Mouse (Mus musculus) E14TG2a.4 (cell line): ENCODE measurements around the gene Mlxip.

Experiments
- H3K27me3 ChIP-seq: 2 replicates; pipeline ENCODE4 v1.6.1; 2014; ENCODE audit warnings: low read length, control low read depth; ENCODE audit not compliant: insufficient read depth
- H3K36me3 ChIP-seq: 2 replicates; pipeline ENCODE4 v1.6.1; 2014; ENCODE audit warnings: low read length, control low read depth; ENCODE audit not compliant: insufficient read depth
- H3K4me1 ChIP-seq: replicated peaks from 2 replicates; pipeline ENCODE4 v1.6.1; 2014; ENCODE audit warnings: low read depth, low read length, control low read depth
- H3K4me3 ChIP-seq: replicated peaks from 2 replicates; pipeline ENCODE4 v1.5.1; 2014; ENCODE audit warnings: mild to moderate bottlenecking, low read length
- H3K9me3 ChIP-seq: 2 replicates; pipeline ENCODE4 v1.6.1; 2014; ENCODE audit warnings: low read length, control low read depth
- CTCF ChIP-seq: conservative IDR thresholded peaks from 2 replicates; pipeline ENCODE4 v1.5.1; 2014; ENCODE audit warnings: low read length
- NANOG ChIP-seq: IDR thresholded peaks from 2 replicates; pipeline ENCODE4 v1.6.1; 2014; ENCODE audit warnings: borderline replicate concordance, low read length, mixed read lengths
- POU5F1 ChIP-seq: IDR thresholded peaks from 2 replicates; pipeline ENCODE4 v1.6.1; 2014; ENCODE audit warnings: low read length, borderline replicate concordance

Gene Mlxip

GRCm38 (mm10) chr5:123412193-123412592 lies 17.6 kb downstream of the Mlxip start:
- peaks cover 26% of the 10 kb centered on the region for H3K4me1 ChIP-seq
- no peaks in the 10 kb centered on the region for H3K27me3 ChIP-seq
- TF ChIP-seq CTCF, result no peak
- no peak for TF ChIP-seq POU5F1
- no peak for TF ChIP-seq NANOG
- no peaks in the 10 kb centered on the region for H3K9me3 ChIP-seq
- H3K4me3 ChIP-seq, result no peak overlapping the region
- no peaks in the 10 kb centered on the region; the same call in 1 of the 2 replicates for H3K36me3 ChIP-seq

- TF ChIP-seq CTCF (no peak), NANOG (no peak), POU5F1 (no peak)
- Histone ChIP-seq H3K36me3 (no peaks in the 10 kb centered on the region; the same call in 1 of the 2 replicates), H3K4me3 (no peak overlapping the region), H3K4me1 (peaks cover 14% of the 10 kb centered on the region), H3K27me3 (no peaks in the 10 kb centered on the region), H3K9me3 (no peaks in the 10 kb centered on the region)
Observed at GRCm38 (mm10) chr5:123413866-123414363, 19.3 kb downstream of the Mlxip start.

- no peaks in the 10 kb centered on the region for H3K36me3 ChIP-seq
- H3K4me1 ChIP-seq, result peaks cover 22% of the 10 kb centered on the region
- no peaks in the 10 kb centered on the region for H3K9me3 ChIP-seq
- H3K4me3 ChIP-seq, result no peak overlapping the region
- TF ChIP-seq NANOG (no peak), CTCF (no peak), POU5F1 (no peak)
- no peaks in the 10 kb centered on the region for H3K27me3 ChIP-seq
Observed at GRCm38 (mm10) chr5:123416149-123416548, 21.6 kb downstream of the Mlxip start.

DNA sequence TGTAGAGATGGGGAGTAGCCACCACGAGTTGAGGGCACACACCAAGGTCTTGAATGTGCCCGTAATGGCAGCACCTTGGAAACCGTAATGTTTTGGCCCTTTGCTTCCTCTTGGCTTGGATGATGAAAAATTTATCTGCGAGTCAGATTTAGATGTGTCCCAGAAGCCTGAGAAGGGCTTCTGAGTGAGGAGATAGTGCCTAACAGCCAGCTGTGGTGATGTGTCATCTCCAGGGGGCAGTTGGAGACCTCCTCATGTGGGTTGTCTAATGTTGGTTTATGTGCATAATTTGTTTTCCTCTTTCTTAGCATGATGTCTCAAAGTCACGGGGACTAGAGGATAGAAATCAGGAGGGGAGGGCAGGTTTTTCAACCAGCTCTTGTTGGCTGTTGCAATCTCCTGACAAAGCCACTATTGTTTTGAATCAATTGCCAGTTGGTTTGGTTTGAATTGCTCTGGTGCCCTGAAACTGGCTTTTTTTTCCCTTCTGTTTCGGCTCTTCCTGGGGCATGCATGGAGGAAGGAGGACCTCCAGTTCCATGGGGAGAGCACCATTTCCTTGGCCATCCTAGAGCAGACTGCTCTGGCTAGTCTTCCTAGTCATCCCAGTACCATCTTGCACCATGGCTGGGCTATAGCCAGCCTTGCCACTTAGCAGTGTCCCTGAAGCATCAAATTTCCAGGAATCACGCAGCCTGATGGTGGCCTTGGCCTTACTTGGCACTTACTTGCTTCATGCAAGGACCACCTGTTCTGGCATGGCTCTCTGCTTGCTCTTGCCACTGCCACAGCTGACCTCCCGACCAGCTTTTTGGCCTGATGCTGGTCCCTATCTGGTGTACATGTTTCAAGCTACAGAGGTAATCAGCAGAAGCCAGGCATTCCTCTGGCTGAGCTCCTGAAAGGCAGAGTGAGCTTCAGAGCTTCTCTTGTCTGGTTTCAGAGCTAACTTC lies 22.2 kb downstream of the Mlxip start:
- no peaks in the 10 kb centered on the region for H3K9me3 ChIP-seq
- no peak overlapping the region for H3K4me3 ChIP-seq
- no peaks in the 10 kb centered on the region for H3K36me3 ChIP-seq
- no peak for TF ChIP-seq NANOG
- no peak for TF ChIP-seq CTCF
- no peak for TF ChIP-seq POU5F1
- H3K4me1 ChIP-seq, result peaks cover 22% of the 10 kb centered on the region
- no peaks in the 10 kb centered on the region for H3K27me3 ChIP-seq

- peaks cover 8% of the 10 kb centered on the region for H3K4me1 ChIP-seq
- H3K27me3 ChIP-seq, result no peaks in the 10 kb centered on the region
- H3K4me3 ChIP-seq, result no peak overlapping the region
- peaks cover 7% of the 10 kb centered on the region; the same call in 1 of the 2 replicates for H3K36me3 ChIP-seq
- TF ChIP-seq CTCF (no peak), POU5F1 (no peak), NANOG (no peak)
- no peaks in the 10 kb centered on the region for H3K9me3 ChIP-seq
Observed at GRCm38 (mm10) chr5:123423885-123424284, 29.3 kb downstream of the Mlxip start.

GRCm38 (mm10) chr5:123427556-123427955 lies 33.0 kb downstream of the Mlxip start:
- H3K27me3 ChIP-seq, result no peaks in the 10 kb centered on the region
- H3K4me3 ChIP-seq, result no peak overlapping the region

DNA sequence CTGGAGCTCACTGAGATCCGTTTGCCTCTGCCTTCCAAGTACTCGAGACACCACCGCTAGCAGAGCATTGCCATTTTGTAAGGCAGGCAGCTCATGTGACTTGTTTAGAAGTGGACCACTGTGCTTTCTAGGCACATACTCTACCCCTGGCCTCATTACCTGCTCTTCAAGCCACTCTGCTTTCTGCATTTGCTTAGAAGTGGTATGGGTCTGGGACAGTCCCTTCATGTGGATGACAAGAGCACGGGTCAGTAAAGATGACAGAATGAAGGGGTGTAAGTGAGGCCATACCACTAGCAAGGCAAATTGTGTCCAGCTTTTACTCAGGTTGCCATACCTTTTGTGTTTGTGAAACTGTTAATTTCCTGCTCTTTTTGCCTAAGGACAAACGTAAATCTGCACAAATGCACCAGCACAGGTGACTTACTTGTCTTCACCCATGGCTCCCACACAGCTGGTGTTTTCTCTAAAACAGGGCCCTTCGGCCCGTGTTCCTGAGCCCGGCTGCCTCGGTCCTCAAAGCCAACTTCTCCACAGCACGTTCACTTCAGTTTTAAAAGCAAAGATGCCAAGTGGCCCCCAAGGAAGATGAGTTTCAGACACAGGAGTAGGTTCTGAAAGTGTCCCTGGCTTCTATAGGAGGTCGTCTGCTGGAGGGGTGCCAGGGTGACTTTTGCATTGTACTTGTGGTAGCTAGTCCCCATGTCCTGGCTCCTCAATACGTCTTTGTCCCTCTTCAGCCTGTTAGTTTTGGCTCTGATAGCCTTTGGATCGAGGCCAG lies 37.1 kb downstream of the Mlxip start:
- Histone ChIP-seq H3K4me3 (no peak overlapping the region), H3K9me3 (no peaks in the 10 kb centered on the region)
- TF ChIP-seq POU5F1 (no peak), NANOG (no peak), CTCF (no peak)

More at GRCm38 (mm10) chr5:123427556-123427955, 33.0 kb downstream of the Mlxip start:
- TF ChIP-seq CTCF (no peak), POU5F1 (no peak), NANOG (no peak)
- Histone ChIP-seq H3K36me3 (peaks cover 7% of the 10 kb centered on the region; the same call in 1 of the 2 replicates), H3K4me1 (peaks cover 5% of the 10 kb centered on the region), H3K9me3 (no peaks in the 10 kb centered on the region)

DNA sequence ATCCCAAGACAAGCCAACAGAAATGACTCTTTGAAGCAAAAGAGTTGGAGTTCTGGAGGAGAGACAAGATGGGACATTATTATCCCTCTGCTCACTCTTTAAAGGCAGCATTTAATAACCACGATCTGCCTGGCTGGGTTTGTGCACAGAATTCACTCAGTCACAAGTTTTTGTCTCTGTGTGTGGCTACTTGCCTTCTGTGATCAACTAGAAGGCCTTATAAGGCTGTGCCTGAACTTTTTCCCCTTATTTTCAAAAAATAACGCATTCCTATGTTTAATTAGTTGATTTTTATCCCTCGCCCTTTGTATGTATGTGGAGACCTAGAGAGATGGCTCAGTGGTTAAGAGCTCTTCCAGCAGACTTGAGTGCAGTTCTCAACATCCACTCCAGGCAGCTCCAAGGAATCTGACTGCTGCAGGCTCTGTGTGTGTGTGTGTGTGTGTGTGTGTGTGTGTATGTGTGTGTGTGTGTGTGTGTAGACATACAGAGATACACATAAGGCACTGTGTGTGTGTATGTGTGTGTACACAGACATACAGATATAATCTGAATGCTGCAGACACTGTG lies 37.8 kb downstream of the Mlxip start:
- Histone ChIP-seq H3K27me3 (no peaks in the 10 kb centered on the region), H3K4me3 (no peak overlapping the region), H3K9me3 (no peaks in the 10 kb centered on the region), H3K4me1 (peaks cover 12% of the 10 kb centered on the region), H3K36me3 (no peaks in the 10 kb centered on the region)
- TF ChIP-seq CTCF (no peak), NANOG (no peak)

More for the DNA sequence above, 37.1 kb downstream of the Mlxip start:
- peaks cover 12% of the 10 kb centered on the region for H3K4me1 ChIP-seq
- peaks cover 3% of the 10 kb centered on the region; the same call in 1 of the 2 replicates for H3K36me3 ChIP-seq
- no peaks in the 10 kb centered on the region for H3K27me3 ChIP-seq
